Mouse (Mus musculus) C2C12 (cell line): ENCODE results near the gene Gimap7.

Experiments
- CTCF ChIP-seq: IDR thresholded peaks from one replicate; pipeline ENCODE4 v1.5.1; 2011; ENCODE audit not compliant: control insufficient read depth, insufficient read depth, insufficient read length
- MAX ChIP-seq: IDR thresholded peaks from one replicate; pipeline ENCODE4 v1.6.1; 2011; ENCODE audit warnings: mild to moderate bottlenecking, control low read depth
- MYOD1 ChIP-seq: IDR thresholded peaks from one replicate; pipeline ENCODE4 v1.6.1; 2011; ENCODE audit warnings: low read depth; ENCODE audit not compliant: control insufficient read depth, insufficient read length
- MYOG ChIP-seq: IDR thresholded peaks from one replicate; pipeline ENCODE4 v1.6.1; 2011; ENCODE audit not compliant: control insufficient read depth, insufficient read length; ENCODE audit errors: extremely low read depth
- USF1 ChIP-seq: IDR thresholded peaks from one replicate; pipeline ENCODE4 v1.6.1; 2011; ENCODE audit warnings: low read depth, mild to moderate bottlenecking, control low read depth, moderate library complexity

- TF ChIP-seq CTCF (no peak), MYOG (no peak), MYOD1 (no peak), MAX (no peak), USF1 (no peak)
These were observed 21.3 kb downstream of the Gimap7 start for GRCm38 (mm10) chr6:48739780-48740055.
